Mouse (Mus musculus) forebrain, embryonic 16.5 days (tissue): ENCODE results near the gene B3galt2. TPM values are rescaled to one million over a fixed set of nuclear protein-coding genes. Genes with fewer than 3 reads are reported as not detected.

Experiments
- ATAC-seq: fragments of 200-750 bp; cut with Nextera tagmentation; 2 replicates; pipeline ENCODE4 v1.8.0; 2017; ENCODE audit warnings: mild to moderate bottlenecking, moderate library complexity
- H3K27ac ChIP-seq: fragments of 300-500 bp; sonication (generic); 2 replicates; pipeline ENCODE4 v1.5.1; 2014; ENCODE audit warnings: low read length, control low read depth
- H3K27me3 ChIP-seq: fragments of 300-500 bp; sonication (generic); replicated peaks from 2 replicates; pipeline ENCODE4 v1.6.1; 2014; ENCODE audit warnings: low read length; ENCODE audit not compliant: control insufficient read depth, insufficient read depth
- H3K36me3 ChIP-seq: fragments of 300-500 bp; sonication (generic); 2 replicates; pipeline ENCODE4 v1.6.1; 2014; ENCODE audit not compliant: control insufficient read depth, insufficient read depth
- H3K4me1 ChIP-seq: fragments of 300-500 bp; sonication (generic); replicated peaks from 2 replicates; pipeline ENCODE4 v1.6.1; 2014; ENCODE audit warnings: low read length; ENCODE audit not compliant: control insufficient read depth, insufficient read depth
- H3K4me2 ChIP-seq: fragments of 300-500 bp; sonication (generic); 2 replicates; pipeline ENCODE4 v1.6.1; 2014; ENCODE audit warnings: mild to moderate bottlenecking, low read length, control low read depth
- H3K4me3 ChIP-seq: fragments of 300-500 bp; sonication (generic); replicated peaks from 2 replicates; pipeline ENCODE4 v1.5.1; 2014; ENCODE audit warnings: mild to moderate bottlenecking, low read length, control low read depth
- H3K9ac ChIP-seq: fragments of 300-500 bp; sonication (generic); replicated peaks from 2 replicates; pipeline ENCODE4 v1.6.1; 2014; ENCODE audit warnings: low read depth, low read length, control low read depth
- H3K9me3 ChIP-seq: fragments of 300-500 bp; sonication (generic); 2 replicates; pipeline ENCODE4 v1.6.1; 2016; ENCODE audit warnings: low read length; ENCODE audit not compliant: control insufficient read depth
- WGBS: fragments of 180-500 bp; shearing (Covaris S2); extraction: QIAGEN DNeasy Blood & Tissue Kit; methylation state at CpG from one replicate; pipeline ENCODE4 v1.1.7; 2014; 5-methylcytosine and 5-hydroxymethylcytosine counted together
- polyA plus RNA-seq: library from polyadenylated mRNA; unstranded; fragments of >200 nt; fragmentation: Nextera tagmentation; extraction: Ambion mirVana; gene quantifications from 2 replicates; pipeline ENCODE4 v1.2.1, GENCODE M21; 2015

Gene B3galt2
- polyA plus RNA-seq, 1 experiment from 2014 or later = 11.1 TPM

DNA sequence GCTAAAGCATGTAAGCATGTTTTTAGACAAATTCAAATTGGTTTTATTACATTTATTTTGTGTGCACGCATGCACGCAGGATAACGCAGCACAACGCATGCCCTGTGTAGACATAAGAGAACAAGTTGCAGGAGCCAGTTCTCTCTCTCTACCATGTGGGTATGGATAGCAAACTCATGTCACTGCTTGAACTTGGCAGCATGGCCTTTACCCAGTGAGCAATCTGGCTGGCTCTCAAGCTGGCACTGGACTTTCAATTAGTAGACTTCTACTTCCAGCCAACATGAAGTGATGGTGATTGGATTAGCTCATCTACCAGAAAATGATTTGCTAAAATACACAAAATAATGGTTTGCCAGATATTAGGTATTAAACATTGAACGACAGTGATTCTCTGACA, 40.6 kb downstream of the B3galt2 start:
- ATAC-seq = no peak; the same call in 1 of the 2 replicates
- no peaks in the 10 kb centered on the region for H3K4me1 ChIP-seq
- WGBS = 87% methylated on average over 5 of the region's 5 CpGs
- no peak overlapping the region for H3K27ac ChIP-seq
- no peak overlapping the region for H3K9ac ChIP-seq
- peaks cover 11% of the 10 kb centered on the region for H3K36me3 ChIP-seq
- H3K27me3 ChIP-seq = no peaks in the 10 kb centered on the region
- H3K9me3 ChIP-seq = no peaks in the 10 kb centered on the region
- no peak overlapping the region for H3K4me3 ChIP-seq
- H3K4me2 ChIP-seq = no peak overlapping the region

DNA sequence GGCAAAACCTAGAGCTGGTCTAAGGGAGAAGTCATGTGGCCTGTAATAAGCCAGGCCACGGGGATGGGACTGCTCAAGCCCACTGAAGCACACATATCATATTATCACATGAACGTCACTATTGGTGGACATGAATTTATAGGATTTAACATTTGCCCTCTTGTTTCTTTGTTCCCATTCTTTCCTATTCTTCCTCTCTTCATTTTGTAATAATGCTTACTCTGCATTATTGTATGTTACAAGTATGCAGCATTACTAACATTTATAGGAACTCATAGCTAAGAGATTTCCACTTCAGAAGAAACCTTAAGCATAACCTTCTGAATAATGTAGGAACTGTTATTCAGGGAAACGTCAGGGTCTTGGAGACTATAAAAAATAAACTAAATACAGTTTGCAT, 44.4 kb downstream of the B3galt2 start:
- H3K27ac ChIP-seq = no peak overlapping the region
- WGBS = 91% methylated on average over 3 of the region's 3 CpGs
- H3K4me2 ChIP-seq = no peak overlapping the region
- H3K4me1 ChIP-seq = no peaks in the 10 kb centered on the region
- peaks cover 11% of the 10 kb centered on the region for H3K36me3 ChIP-seq
- H3K9ac ChIP-seq = no peak overlapping the region
- H3K9me3 ChIP-seq = no peaks in the 10 kb centered on the region
- H3K27me3 ChIP-seq = no peaks in the 10 kb centered on the region
- no peak for ATAC-seq
- H3K4me3 ChIP-seq = no peak overlapping the region

DNA sequence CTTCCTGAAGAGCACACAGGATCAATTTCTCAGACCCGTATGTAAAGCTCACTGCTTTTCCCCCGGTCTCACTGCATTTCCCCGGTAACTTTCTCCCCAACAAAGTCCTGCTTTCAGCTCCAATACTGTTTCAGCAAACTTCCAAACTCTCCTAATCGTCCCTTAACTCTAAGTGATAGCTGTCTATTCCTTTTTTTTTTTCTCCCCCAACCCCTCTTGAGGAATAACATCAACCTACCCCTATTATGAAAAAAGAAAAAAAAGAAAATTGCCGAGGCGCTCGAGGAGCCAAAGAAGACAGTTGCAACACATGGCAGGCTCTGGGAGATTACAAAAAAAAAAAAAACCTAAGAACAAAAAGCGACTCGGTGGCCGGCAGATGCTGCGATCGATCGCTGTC, 61.3 kb downstream of the B3galt2 start:
- Histone ChIP-seq H3K27me3 (no peaks in the 10 kb centered on the region), H3K27ac (no peak overlapping the region), H3K9me3 (no peaks in the 10 kb centered on the region), H3K36me3 (peaks cover 2% of the 10 kb centered on the region; the same call in 1 of the 2 replicates), H3K4me2 (peak overlapping the region; percentile 81), H3K4me1 (peaks cover 23% of the 10 kb centered on the region), H3K4me3 (peak overlapping the region; percentile 72), H3K9ac (peak overlapping the region; percentile 93)
- WGBS = under 1% methylated on average over 13 of the region's 13 CpGs
- no peak for ATAC-seq

DNA sequence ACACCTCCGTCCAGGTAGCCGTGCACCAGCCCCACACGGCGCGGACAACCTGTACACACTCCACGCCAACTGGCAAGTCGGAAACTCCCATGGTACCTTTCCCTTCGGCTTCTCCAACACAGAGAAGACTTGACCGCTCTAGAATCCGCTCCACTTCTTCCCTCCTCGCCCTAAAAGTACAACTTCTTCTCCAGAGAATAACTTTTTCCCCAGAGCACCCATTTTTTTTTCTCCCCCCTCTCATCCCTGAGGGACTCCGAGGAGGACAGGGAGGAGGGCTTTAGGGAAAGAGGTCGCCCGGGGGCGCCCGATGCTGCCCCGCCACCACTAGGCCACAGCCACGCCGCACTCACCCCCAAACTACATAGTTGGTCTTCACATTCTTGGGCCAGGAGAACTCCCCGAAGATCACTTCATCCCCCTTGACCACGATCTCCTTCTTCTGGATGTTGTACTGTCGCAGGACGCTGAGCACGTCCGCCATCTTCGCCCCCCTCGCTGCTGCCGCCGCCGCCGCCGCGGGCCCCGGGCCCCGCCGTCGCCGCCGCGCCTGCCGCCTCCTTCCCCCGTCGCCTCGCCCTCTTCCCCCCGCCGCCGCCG, 61.8 kb downstream of the B3galt2 start:
- peaks cover 23% of the 10 kb centered on the region for H3K4me1 ChIP-seq
- peak; percentile 62 for ATAC-seq
- peak overlapping the region; percentile 72 for H3K4me3 ChIP-seq
- H3K27me3 ChIP-seq = no peaks in the 10 kb centered on the region
- H3K36me3 ChIP-seq = no peaks in the 10 kb centered on the region; the same call in 1 of the 2 replicates
- peak overlapping the region; percentile 81 for H3K4me2 ChIP-seq
- H3K9me3 ChIP-seq = no peaks in the 10 kb centered on the region
- H3K27ac ChIP-seq = peak overlapping the region; percentile 91
- under 1% methylated on average over 40 of the region's 48 CpGs for WGBS
- H3K9ac ChIP-seq = peak overlapping the region; percentile 93

DNA sequence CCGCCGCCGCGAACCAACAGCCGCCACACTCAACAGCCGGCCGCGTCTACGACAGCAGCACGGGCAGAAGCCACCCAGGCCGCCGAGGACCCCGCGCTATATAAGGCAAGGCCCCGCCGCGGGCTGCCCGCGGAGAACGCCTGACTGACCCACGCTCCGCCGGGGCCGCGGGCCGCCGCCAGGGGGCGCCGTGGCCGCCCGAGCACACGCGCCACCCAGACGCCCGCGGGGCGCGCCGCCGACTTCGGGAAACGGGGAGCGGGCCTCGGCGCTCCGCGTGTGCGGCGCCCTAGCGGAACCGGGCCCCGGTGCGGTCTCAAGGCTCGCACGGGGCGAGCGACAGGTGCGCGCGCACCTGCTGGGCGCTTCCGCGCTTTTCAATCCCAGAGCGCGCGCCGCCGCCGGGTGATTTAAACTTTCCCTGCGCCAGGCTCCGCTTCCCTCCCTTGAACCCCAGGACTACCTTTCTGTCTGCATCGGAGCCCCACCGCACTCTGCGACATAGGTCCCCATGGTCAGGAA, 62.3 kb downstream of the B3galt2 start, which contains the start of gene Cdc73:
Gene Cdc73 (minus strand): TSS at position 153 of the 522 bp plus-strand sequence.
- peak within 1 kb of the TSS; percentile 86 for H3K4me2 ChIP-seq

More for the DNA sequence above, 62.3 kb downstream of the B3galt2 start, which contains the start of gene Cdc73:
- Histone ChIP-seq H3K9me3 (no peaks in the 10 kb centered on the region), H3K4me3 (peak within 1 kb of the TSS; percentile 72), H3K4me1 (peaks cover 23% of the 10 kb centered on the region), H3K36me3 (no peaks in the 10 kb centered on the region), H3K27me3 (no peaks in the 10 kb centered on the region), H3K27ac (peak within 1 kb of the TSS; percentile 91), H3K9ac (peak within 1 kb of the TSS; percentile 93)
- WGBS = under 1% methylated on average over 63 of the region's 74 CpGs
- peak; percentile 99 for ATAC-seq

Other genes with a start within 250 kb of the B3galt2 start
- 25.4 and 29.0 TPM in 2 replicates for gene Cdc73, start 62.2 kb downstream of the B3galt2 start, polyA plus RNA-seq
- gene Glrx2, start 75.7 kb downstream of the B3galt2 start, polyA plus RNA-seq = 144 and 160 TPM in 2 replicates
- gene Trove2, start 136.4 kb downstream of the B3galt2 start, polyA plus RNA-seq = 53.1 and 63.4 TPM in 2 replicates
- gene Uchl5, start 136.6 kb downstream of the B3galt2 start, polyA plus RNA-seq = 70.5 and 72.9 TPM in 2 replicates